Mouse (Mus musculus) adipocyte (in vitro differentiated cells): ENCODE data around the gene Tgif2.
"Not testable (repeated sequence)": the region's sequence is repeated elsewhere in the genome, so short reads cannot be mapped to it uniquely, and the experiment has no call there.

Source experiments
- DNase-seq: peaks from one replicate; pipeline ENCODE4 v3.0.0-alpha.2; 2016; ENCODE audit warnings: low spot score

Gene Tgif2

GRCm38 (mm10) chr2:156843331-156843730 is 3.5 kb downstream of the Tgif2 start:
- no peak for DNase-seq

GRCm38 (mm10) chr2:156844715-156845114 is 4.9 kb downstream of the Tgif2 start:
- no peak for DNase-seq

GRCm38 (mm10) chr2:156847653-156848052 is 7.8 kb downstream of the Tgif2 start:
- DNase-seq, result no peak

- peak; percentile 60 for DNase-seq
These were observed 8.8 kb downstream of the Tgif2 start for GRCm38 (mm10) chr2:156848526-156849182.

GRCm38 (mm10) chr2:156850505-156850904 is 10.7 kb downstream of the Tgif2 start:
- DNase-seq, result no peak

- not testable (repeated sequence) for DNase-seq
These were observed 13.8 kb downstream of the Tgif2 start for GRCm38 (mm10) chr2:156853584-156853983.

- DNase-seq, result peak; percentile 64
These were observed 14.4 kb downstream of the Tgif2 start for GRCm38 (mm10) chr2:156853999-156854771.

- no peak for DNase-seq
These were observed 16.5 kb downstream of the Tgif2 start for GRCm38 (mm10) chr2:156856311-156856710.

GRCm38 (mm10) chr2:156857385-156857791 is 17.6 kb downstream of the Tgif2 start:
- DNase-seq, result no peak

- no peak for DNase-seq
These were observed 18.0 kb downstream of the Tgif2 start, which contains the start of gene 4930518I15Rik for GRCm38 (mm10) chr2:156857835-156858234. Gene 4930518I15Rik, minus strand, starts transcription at chr2:156857946.

- DNase-seq, result no peak
These were observed 18.9 kb downstream of the Tgif2 start for GRCm38 (mm10) chr2:156858671-156859070.

GRCm38 (mm10) chr2:156862041-156862717 is 22.4 kb downstream of the Tgif2 start:
- peak; percentile 70 for DNase-seq

- peak; percentile 97 for DNase-seq
These were observed 23.1 kb downstream of the Tgif2 start, which contains the start of gene Rab5if for GRCm38 (mm10) chr2:156862772-156863486. Gene Rab5if, plus strand, starts transcription at chr2:156863128.

GRCm38 (mm10) chr2:156863487-156864160 is 23.8 kb downstream of the Tgif2 start:
- peak; percentile 88 for DNase-seq

GRCm38 (mm10) chr2:156864481-156864880 is 24.7 kb downstream of the Tgif2 start:
- peak; percentile 55 for DNase-seq

- DNase-seq, result peak; percentile 99
These were observed 29.2 kb downstream of the Tgif2 start for GRCm38 (mm10) chr2:156868994-156869393.

- DNase-seq, result no peak
These were observed 29.7 kb downstream of the Tgif2 start for GRCm38 (mm10) chr2:156869554-156869953.

- DNase-seq, result peak; percentile 68
These were observed 30.7 kb downstream of the Tgif2 start for GRCm38 (mm10) chr2:156870519-156870918.

- DNase-seq, result peak; percentile 78
These were observed 33.8 kb downstream of the Tgif2 start for GRCm38 (mm10) chr2:156873629-156874028.

GRCm38 (mm10) chr2:156874047-156874759 is 34.4 kb downstream of the Tgif2 start:
- DNase-seq, result no peak
